Mouse (Mus musculus) retina, postnatal 1 day (tissue): ENCODE measurements around the gene Gpalpp1.

Experiments
- DNase-seq: peaks from one replicate; pipeline ENCODE4 v3.0.0-alpha.2; 2012

Gene Gpalpp1

DNA sequence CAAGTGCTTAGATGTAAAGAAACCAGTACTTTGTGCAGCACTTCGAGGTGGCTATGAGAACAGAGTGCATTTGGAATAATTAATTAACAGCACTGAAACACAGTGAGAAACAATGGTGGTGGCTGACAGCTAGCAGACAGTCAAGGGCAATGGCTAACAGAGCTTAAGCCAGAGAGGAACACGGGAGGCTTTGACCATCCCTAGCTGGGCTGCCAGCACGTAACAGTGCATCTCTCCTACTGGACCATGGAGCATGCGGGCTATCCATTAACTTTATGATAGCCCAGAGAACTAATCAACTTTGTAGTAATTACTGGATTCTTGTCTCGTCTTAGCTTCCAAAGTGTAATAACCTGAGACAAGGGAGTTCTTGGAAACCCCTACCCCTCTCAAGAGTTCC lies 12.7 kb downstream of the Gpalpp1 start:
- no peak for DNase-seq

- DNase-seq = no peak
These were observed 13.3 kb downstream of the Gpalpp1 start for GRCm38 (mm10) chr14:76097244-76097643.

DNA sequence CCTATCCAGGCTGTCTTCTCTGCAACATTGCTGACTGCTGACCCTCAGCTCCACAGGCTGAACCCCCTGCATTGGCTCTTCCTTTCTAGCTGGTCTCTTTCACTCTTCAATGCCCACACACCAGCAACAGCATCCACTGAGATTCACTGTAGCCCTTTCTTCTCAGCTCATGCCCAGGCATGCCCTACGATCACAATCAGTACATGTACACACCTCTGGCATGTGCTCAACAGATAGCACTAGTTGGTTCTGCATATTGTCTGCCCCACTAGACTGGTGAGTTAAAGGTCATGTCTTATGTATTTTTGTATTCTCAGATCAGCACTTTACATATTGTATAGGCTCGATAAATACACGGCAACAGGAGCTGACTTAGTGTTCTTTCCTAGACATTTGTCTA lies 26.4 kb downstream of the Gpalpp1 start:
- no peak for DNase-seq

GRCm38 (mm10) chr14:76082086-76082636 lies 28.4 kb downstream of the Gpalpp1 start:
- DNase-seq = no peak

- DNase-seq = peak; percentile 11
These were observed 29.1 kb downstream of the Gpalpp1 start for GRCm38 (mm10) chr14:76081451-76081850.

DNA sequence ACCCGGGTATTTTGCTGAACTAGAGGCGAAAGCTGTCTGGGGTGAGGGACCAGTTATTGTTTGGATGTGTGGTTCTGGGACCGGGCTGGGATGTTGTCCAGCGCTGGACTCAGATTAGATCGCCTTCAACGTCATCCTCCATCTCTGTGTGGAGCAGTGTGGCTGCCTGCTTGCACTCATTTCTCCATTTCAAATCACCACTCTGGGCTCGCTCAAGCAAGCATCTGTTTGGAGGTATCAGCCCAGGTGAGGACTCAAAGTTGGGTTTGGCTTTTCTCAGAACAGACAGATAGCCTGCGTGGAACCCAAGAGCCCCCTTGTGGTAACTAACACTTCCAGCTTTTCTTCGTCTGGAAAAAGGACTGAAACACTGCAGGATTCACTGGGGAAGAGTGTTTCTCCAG lies 33.5 kb downstream of the Gpalpp1 start:
- DNase-seq = peak; percentile 70

GRCm38 (mm10) chr14:76076602-76077001 lies 34.0 kb downstream of the Gpalpp1 start:
- peak; percentile 15 for DNase-seq

- DNase-seq = peak; percentile 61
These were observed 34.8 kb downstream of the Gpalpp1 start for GRCm38 (mm10) chr14:76075721-76076120.

GRCm38 (mm10) chr14:76074206-76074605 lies 36.4 kb downstream of the Gpalpp1 start:
- DNase-seq = no peak

GRCm38 (mm10) chr14:76072626-76073025 lies 37.9 kb downstream of the Gpalpp1 start:
- DNase-seq = no peak

DNA sequence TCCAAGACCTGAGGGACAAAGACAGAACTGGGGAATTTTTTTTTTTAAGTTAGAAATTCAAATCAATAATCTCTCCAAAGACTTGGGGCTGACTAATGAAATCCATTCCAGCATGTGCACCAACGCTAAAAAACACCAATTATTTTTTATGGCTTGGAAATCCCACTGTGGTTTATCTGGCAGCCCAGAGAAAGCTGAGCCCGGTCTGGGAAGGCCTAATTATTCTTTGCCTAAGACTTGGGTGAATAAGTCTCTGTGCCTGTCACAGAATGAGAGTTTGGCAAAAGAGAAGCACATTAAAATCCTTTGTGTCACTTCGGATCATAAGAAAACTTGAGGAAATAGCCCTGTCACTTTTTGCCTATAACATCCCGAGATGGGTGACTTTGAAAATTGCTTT lies 41.3 kb downstream of the Gpalpp1 start:
- DNase-seq = no peak

DNA sequence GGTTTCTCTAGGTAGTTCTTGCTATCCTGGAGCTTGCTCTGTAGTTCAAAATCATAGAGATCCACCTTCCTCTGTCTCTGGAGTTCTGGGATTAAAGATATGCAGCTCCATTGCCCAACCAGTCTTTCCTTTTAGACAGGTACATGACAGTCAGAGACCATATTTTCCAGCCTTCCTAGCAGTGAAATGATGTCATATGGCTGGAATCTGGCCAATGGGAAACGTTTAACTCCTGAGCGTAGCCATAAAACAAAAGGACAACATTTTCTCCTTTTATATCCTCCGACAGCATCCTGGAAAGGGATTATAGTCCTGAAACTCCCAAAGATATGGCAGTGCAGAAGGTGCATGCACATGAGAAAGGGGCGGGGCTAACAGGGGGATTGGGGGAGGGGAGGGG lies 42.3 kb downstream of the Gpalpp1 start:
- DNase-seq = no peak

DNA sequence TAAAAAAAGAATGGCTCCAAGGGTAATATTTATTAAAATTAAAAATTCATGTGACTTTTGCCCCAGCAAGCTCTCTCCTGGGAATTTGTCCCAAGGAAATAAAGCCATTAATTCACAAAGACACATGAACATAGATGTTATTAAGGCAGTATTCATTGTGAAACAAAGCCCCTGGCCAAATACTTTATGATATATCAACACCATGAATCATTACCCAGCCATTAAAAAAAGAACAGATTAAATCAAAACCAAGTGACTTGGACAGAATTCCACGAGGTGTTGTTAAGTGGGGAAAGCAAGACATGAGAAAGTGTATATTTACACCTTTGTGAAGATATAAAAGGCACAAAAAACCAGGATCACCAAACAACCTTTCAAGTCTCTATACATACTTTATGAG lies 43.3 kb downstream of the Gpalpp1 start:
- DNase-seq = no peak

DNA sequence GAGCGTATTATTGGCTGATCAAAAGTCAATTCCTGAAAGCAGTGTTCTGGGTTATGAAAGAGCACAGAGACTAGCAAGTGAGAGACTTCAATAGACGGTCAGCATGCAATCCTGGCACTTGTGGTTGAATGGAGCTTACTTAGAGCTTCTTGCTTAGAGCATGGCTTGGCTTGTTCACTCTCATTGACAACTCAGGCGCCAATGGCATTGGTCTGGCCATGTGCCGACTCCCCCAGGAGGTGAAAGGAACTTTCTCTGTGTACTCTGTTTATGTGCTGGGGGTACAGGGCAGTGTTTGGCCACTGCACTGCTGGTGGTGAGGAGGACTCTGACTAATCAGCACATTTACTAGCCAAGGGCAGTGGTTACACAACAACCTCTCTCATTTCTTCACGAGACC lies 51.1 kb downstream of the Gpalpp1 start:
- DNase-seq = no peak

- DNase-seq = peak; percentile 65
These were observed 56.8 kb downstream of the Gpalpp1 start for GRCm38 (mm10) chr14:76053726-76054125.

DNA sequence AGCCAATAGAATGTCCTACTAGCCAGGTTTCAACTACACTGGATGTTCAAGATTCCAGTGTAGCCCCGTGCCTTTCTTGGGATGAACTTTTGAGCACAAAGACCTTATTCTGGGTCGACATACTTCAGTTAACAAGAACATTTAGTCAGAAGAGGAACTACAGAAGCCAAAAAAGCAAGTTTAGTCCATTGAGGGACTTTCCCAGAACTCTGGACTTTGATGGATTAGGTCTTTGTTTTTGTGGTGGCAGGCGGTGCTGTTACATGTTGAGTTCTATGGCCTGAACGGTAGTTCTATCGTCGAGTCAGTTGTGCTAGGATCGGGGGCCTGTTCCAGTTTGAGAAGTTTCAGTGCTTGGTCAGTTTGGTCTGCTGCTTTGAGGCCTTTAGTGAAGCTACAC lies 58.6 kb downstream of the Gpalpp1 start:
- no peak for DNase-seq

GRCm38 (mm10) chr14:76045767-76046166 lies 64.8 kb downstream of the Gpalpp1 start:
- DNase-seq = no peak

- DNase-seq = peak; percentile 12
These were observed 66.4 kb downstream of the Gpalpp1 start for GRCm38 (mm10) chr14:76044164-76044557.

- no peak for DNase-seq
These were observed 67.1 kb downstream of the Gpalpp1 start for GRCm38 (mm10) chr14:76043251-76044163.
